Mouse (Mus musculus) pancreas, adult 10 weeks (tissue): ENCODE results near the gene Gm21834. TPM values are rescaled to one million over a fixed set of nuclear protein-coding genes. Genes with fewer than 3 reads are reported as not detected.

Experiments used
- polyA plus RNA-seq: library from polyadenylated mRNA; stranded (reverse); fragments of 350-450 nt; fragmentation: Illumina TruSeq; extraction: RNeasy Lipid Tissue Mini Kit (QIAGEN cat#74804); gene quantifications from one replicate; pipeline ENCODE4 v1.2.3, GENCODE M21; 2015; ENCODE audit warnings: low read depth, low replicate concordance; ENCODE audit not compliant: insufficient read depth

Gm21834 gene
- polyA plus RNA-seq = not detected

DNA sequence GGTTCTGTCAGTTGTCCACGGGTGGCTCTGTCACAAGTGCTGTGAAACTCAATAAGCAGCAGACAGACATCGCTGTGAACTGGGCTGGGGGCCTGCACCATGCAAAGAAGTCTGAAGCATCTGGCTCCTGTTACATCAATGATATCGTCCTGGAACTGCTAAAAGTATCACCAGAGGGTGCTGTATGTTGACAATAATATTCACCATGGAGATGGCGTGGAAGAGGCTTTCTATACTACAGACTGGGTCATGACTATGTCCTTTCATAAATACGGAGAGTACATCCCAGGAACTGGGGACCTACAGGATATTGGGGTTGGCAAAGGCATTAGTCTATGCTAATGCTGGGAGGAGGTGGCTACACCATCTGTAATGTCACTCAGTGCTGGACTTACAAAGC lies at the start of gene Gm21834:
TSS of gene Gm21834 (minus strand) at position 101 of the 400 bp plus-strand sequence.

DNA sequence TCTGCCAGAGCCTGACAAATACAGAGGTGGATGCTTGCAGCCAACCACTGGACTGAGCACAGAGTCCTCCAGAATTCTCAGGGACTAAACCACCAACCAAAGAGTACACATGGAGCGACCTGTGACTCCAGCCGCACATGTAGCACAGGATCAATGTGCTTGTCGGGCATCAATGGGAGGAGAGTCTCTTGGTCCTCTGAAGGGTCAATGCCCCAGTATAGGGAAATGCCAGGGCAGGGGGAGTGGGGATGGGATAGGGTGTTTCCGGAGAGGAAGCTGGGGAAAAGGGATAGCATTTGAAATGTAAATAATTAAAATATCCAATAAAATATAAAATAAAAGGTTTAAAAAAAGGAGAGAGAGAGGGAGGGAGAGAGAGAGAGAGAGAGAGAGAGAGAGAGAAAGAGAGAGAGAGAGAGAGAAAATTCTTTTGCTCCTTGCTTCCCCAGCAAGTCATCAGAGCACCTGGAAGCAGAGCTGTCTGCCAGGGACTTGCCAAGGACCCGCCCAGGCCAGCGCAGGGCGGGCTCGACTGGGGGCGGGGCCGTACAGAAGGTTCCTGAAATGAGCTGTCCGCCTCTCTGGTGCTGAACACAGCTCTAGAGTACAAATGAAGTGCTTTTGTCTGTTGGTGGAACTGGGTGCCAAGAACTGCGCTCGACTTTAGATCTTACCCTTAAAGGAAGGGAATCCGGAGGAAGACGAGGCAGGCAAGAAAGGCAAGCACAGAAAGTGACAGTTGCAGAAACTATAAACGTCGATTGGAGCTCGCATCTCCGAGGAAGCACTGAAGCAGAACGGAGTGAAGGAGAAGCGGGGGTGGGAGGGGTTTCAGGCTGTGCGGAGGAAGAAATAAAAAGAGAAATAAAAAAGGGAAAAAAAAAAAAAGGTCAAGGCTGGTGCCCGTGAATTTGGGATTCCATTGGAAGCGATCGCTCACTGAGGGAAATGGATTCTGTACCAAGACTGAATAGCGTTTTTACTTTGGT lies 26.9 kb upstream of the Gm21834 start, which contains the start of gene Cntnap5c:
TSS of gene Cntnap5c (plus strand) at position 949 of the 989 bp plus-strand sequence.

Other genes with a start within 250 kb of the Gm21834 start
- gene Vmn2r120, start 196.7 kb downstream of the Gm21834 start, polyA plus RNA-seq = not detected
- gene Cntnap5c, start 27.4 kb upstream of the Gm21834 start, polyA plus RNA-seq = not detected